Mouse (Mus musculus) cerebellum, adult 18-20 months (tissue): Measurements from ENCODE around the gene Aurka.

Experiments used
- DNase-seq, 2 experiments: peaks; one replicate each; pipeline ENCODE4 v3.0.0; 2021

The Aurka gene

GRCm38 (mm10) chr2:172370411-172371223, at the start of gene Aurka, which contains the start of gene Cstf1:
Gene Aurka, minus strand, starts transcription at chr2:172370535.
Gene Cstf1, plus strand, starts transcription at chr2:172370681.
- peak; percentile 96 to 97 for DNase-seq

- DNase-seq = no peak
Measured at GRCm38 (mm10) chr2:172418208-172418607, 47.9 kb upstream of the Aurka start.

GRCm38 (mm10) chr2:172416876-172417275, 46.5 kb upstream of the Aurka start:
- DNase-seq = no peak

GRCm38 (mm10) chr2:172416218-172416617, 45.9 kb upstream of the Aurka start:
- no peak for DNase-seq

GRCm38 (mm10) chr2:172413894-172414293, 43.6 kb upstream of the Aurka start:
- no peak for DNase-seq

- no peak for DNase-seq
Measured at GRCm38 (mm10) chr2:172413273-172413672, 42.9 kb upstream of the Aurka start.

GRCm38 (mm10) chr2:172412454-172412853, 42.1 kb upstream of the Aurka start:
- DNase-seq = no peak

GRCm38 (mm10) chr2:172411091-172411490, 40.8 kb upstream of the Aurka start:
- DNase-seq = no peak

GRCm38 (mm10) chr2:172410686-172411085, 40.4 kb upstream of the Aurka start:
- no peak for DNase-seq

- DNase-seq = no peak
Measured at GRCm38 (mm10) chr2:172407499-172407898, 37.2 kb upstream of the Aurka start.

GRCm38 (mm10) chr2:172406173-172406572, 35.8 kb upstream of the Aurka start:
- no peak for DNase-seq

GRCm38 (mm10) chr2:172405011-172405410, 34.7 kb upstream of the Aurka start:
- no peak for DNase-seq

- no peak for DNase-seq
Measured at GRCm38 (mm10) chr2:172404239-172404638, 33.9 kb upstream of the Aurka start.

GRCm38 (mm10) chr2:172401116-172401825, 30.9 kb upstream of the Aurka start:
- DNase-seq = no peak

GRCm38 (mm10) chr2:172399901-172400300, 29.6 kb upstream of the Aurka start:
- no peak for DNase-seq

GRCm38 (mm10) chr2:172395961-172396360, 25.6 kb upstream of the Aurka start:
- DNase-seq = no peak

GRCm38 (mm10) chr2:172394671-172395070, 24.3 kb upstream of the Aurka start:
- no peak for DNase-seq

GRCm38 (mm10) chr2:172394052-172394392, 23.7 kb upstream of the Aurka start:
- no peak for DNase-seq

GRCm38 (mm10) chr2:172393391-172394051, 23.2 kb upstream of the Aurka start, which contains the start of gene Cass4:
Gene Cass4, plus strand, starts transcription at chr2:172393794.
- DNase-seq = no peak

- no peak for DNase-seq
Measured at GRCm38 (mm10) chr2:172392041-172392521, 21.7 kb upstream of the Aurka start.

GRCm38 (mm10) chr2:172390341-172390740, 20.0 kb upstream of the Aurka start:
- DNase-seq = no peak

GRCm38 (mm10) chr2:172384715-172385114, 14.4 kb upstream of the Aurka start:
- DNase-seq = no peak

GRCm38 (mm10) chr2:172381898-172382297, 11.6 kb upstream of the Aurka start:
- no peak for DNase-seq
